Mouse (Mus musculus): ENCODE data around the gene B230104I21Rik. TPM values are rescaled to one million over a fixed set of nuclear protein-coding genes. Genes with fewer than 3 reads are reported as not detected.
A peak's percentile ranks its signal among the peaks of the same experiment; 100 is the strongest.

Gene B230104I21Rik
- total and polyA plus RNA-seq, 2 experiments from 2014 or later = not detected

DNA sequence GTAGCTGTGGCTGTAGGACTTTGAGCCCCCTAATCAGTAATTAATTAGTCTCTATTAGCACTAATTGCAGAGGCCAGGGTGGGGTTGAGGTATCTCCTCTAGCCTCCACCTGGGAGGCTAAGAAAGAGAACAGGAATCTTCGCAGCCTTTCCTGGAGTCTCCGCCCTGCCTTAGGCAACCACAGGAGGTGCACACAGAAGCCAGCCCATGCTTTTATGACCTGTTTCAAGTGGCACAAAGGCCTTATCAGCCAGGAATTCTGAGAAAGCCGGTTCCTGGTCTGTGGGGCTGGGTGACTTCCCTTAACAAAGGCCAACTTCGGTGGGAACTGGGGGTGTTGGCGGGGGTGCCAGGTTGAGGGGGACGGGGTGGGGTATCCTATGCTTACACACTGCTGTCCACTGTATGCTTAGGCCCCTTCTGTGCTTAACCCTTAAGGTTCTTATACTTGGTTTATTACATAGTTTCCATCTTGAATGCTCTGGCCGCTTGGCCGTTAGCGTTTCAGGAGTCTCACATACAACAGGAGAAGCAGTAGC is 23.9 kb downstream of the B230104I21Rik start:
- H3K27me3 ChIP-seq (ENCODE audit: insufficient read depth, low read length) = no peaks in the 10 kb centered on the region
- 81% methylated on average over 9 of the region's 9 CpGs for WGBS

DNA sequence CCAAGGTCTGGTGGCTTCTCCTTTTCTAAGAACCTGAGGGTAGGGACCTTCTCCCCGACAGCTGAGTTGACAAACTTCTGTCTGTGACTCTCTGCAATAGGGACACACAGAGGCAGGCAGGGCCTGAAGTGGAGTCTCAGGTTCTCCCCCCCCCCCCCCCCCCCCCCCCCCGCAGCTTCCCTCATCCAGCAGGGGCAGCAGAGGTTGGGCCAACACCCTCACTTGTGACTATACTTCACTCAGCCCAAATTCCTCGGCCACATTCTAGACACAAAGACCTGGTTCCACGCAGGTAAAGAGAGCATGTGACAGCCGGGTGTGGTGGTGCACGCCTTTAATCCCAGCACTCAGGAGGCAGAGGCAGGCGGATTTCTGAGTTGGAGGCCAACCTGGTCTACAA is 24.5 kb downstream of the B230104I21Rik start:
- H3K4me1 ChIP-seq (ENCODE audit: insufficient read depth, low read length) = no peaks in the 10 kb centered on the region
- 90% methylated on average over 6 of the region's 7 CpGs for WGBS
- no peak overlapping the region for H3K27ac ChIP-seq
- H3K4me2 ChIP-seq (ENCODE audit: low read depth, low read length) = no peak overlapping the region
- no peaks in the 10 kb centered on the region for H3K27me3 ChIP-seq (ENCODE audit: insufficient read depth, low read length)
- no peak for ATAC-seq
- DNase-seq (ENCODE audit: low spot score) = no peak
- H3K9ac ChIP-seq (replicated peaks; ENCODE audit: low read length) = no peak overlapping the region
- H3K9me3 ChIP-seq (ENCODE audit: low read length) = no peaks in the 10 kb centered on the region
- H3K4me3 ChIP-seq (ENCODE audit: low read length) = no peak overlapping the region
- no peak for TF ChIP-seq CTCF (IDR thresholded peaks at IDR 0.05; ENCODE audit: low read depth)
- no peaks in the 10 kb centered on the region for H3K36me3 ChIP-seq (ENCODE audit: insufficient read depth, low read length)

More for the DNA sequence above, 23.9 kb downstream of the B230104I21Rik start:
- Histone ChIP-seq H3K4me1 (ENCODE audit: insufficient read depth, low read length) (no peaks in the 10 kb centered on the region), H3K36me3 (ENCODE audit: insufficient read depth, low read length) (no peaks in the 10 kb centered on the region), H3K27ac (no peak overlapping the region), H3K9me3 (ENCODE audit: low read length) (no peaks in the 10 kb centered on the region), H3K9ac (replicated peaks; ENCODE audit: low read length) (no peak overlapping the region), H3K4me3 (ENCODE audit: low read length) (no peak overlapping the region), H3K4me2 (ENCODE audit: low read depth, low read length) (no peak overlapping the region)
- no peak for DNase-seq (ENCODE audit: low spot score)
- no peak for ATAC-seq
- TF ChIP-seq CTCF (IDR thresholded peaks at IDR 0.05; ENCODE audit: low read depth) = no peak

DNA sequence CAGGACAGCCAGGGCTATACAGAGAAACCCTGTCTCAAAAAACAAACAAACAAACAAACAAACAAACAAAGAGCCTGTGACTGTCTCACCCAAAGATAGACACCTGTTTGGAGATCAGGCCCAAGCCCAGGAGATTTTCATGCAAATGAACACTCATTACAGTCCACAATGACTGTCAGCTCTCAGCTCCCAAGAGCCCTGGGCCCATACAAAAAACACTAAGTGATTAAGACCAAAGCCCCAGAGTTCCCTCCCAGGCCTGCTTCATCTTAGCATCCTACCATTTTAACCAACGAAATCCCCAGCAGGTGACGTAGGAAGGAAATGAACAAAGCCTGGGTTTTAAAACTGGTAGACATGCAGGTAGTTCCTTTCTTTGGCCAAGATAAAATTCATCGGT is 24.9 kb downstream of the B230104I21Rik start:
- no peak for DNase-seq (ENCODE audit: low spot score)

DNA sequence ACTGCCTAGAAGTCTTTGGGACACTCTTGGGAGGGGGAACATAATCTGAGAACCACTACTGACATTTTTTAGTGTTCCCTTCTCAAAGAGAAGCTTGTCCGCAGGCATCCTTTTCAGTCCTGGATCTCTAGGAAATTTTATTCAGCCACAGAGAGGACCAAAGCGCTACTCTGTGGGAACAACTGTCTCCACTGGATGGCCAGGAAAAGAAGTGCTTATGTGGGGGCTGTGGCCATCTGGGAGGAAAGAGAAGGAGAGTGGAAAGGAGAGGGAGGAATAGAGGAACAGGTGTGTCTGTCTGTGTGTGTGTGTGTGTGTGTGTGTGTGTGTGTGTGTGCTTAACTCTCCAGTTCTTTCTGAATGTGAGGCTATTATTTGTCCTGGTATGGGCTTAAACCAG is 28.8 kb downstream of the B230104I21Rik start:
- Histone ChIP-seq H3K4me2 (ENCODE audit: low read depth, low read length) (no peak overlapping the region), H3K36me3 (ENCODE audit: insufficient read depth, low read length) (no peaks in the 10 kb centered on the region), H3K4me3 (ENCODE audit: low read length) (no peak overlapping the region), H3K27ac (no peak overlapping the region), H3K9me3 (ENCODE audit: low read length) (no peaks in the 10 kb centered on the region), H3K9ac (replicated peaks; ENCODE audit: low read length) (no peak overlapping the region), H3K27me3 (ENCODE audit: insufficient read depth, low read length) (0 out of 2 replicates have a peak, but pooled peaks cover 3% of the 10 kb centered on the region), H3K4me1 (ENCODE audit: insufficient read depth, low read length) (no peaks in the 10 kb centered on the region)
- ATAC-seq = no peak
- TF ChIP-seq CTCF (IDR thresholded peaks at IDR 0.05; ENCODE audit: low read depth) = no peak
- WGBS = 87% methylated on average over 2 of the region's 2 CpGs
- no peak for DNase-seq (ENCODE audit: low spot score)

More for the DNA sequence above, 24.9 kb downstream of the B230104I21Rik start:
- Histone ChIP-seq H3K4me2 (ENCODE audit: low read depth, low read length) (no peak overlapping the region), H3K4me3 (ENCODE audit: low read length) (no peak overlapping the region), H3K4me1 (ENCODE audit: insufficient read depth, low read length) (no peaks in the 10 kb centered on the region), H3K9me3 (ENCODE audit: low read length) (no peaks in the 10 kb centered on the region), H3K9ac (replicated peaks; ENCODE audit: low read length) (no peak overlapping the region), H3K27ac (no peak overlapping the region), H3K36me3 (ENCODE audit: insufficient read depth, low read length) (no peaks in the 10 kb centered on the region), H3K27me3 (ENCODE audit: insufficient read depth, low read length) (no peaks in the 10 kb centered on the region)
- no peak for TF ChIP-seq CTCF (IDR thresholded peaks at IDR 0.05; ENCODE audit: low read depth)
- no peak for ATAC-seq
- WGBS = 87% methylated on average over 3 of the region's 3 CpGs

DNA sequence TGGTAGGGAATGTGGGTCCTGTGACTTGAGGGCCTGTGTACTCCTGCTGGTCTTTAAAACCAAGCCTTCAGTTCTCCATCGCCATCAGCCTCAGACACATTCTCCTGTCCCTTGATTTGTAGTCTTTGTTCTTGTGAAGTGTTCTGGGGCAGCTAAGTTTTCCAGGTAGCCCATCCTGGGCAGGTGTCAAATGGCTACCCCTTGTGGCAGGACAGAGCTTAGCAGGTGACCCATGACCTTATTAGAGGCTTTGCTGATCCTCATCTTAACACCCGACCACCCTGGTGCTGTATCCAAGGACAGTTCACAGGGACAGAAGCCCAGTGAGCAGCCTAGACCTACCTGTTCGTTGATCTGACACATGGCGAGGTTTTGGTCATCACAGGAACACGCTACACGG is 30.9 kb downstream of the B230104I21Rik start:
- H3K4me1 ChIP-seq (ENCODE audit: insufficient read depth, low read length) = no peaks in the 10 kb centered on the region
- H3K27me3 ChIP-seq (ENCODE audit: insufficient read depth, low read length) = 0 out of 2 replicates have a peak, but pooled peaks cover 3% of the 10 kb centered on the region
- no peak overlapping the region for H3K27ac ChIP-seq
- no peak for DNase-seq (ENCODE audit: low spot score)
- ATAC-seq = no peak
- H3K4me2 ChIP-seq (ENCODE audit: low read depth, low read length) = no peak overlapping the region
- H3K36me3 ChIP-seq (ENCODE audit: insufficient read depth, low read length) = no peaks in the 10 kb centered on the region
- no peak overlapping the region for H3K9ac ChIP-seq (replicated peaks; ENCODE audit: low read length)
- WGBS = 89% methylated on average over 6 of the region's 6 CpGs
- H3K4me3 ChIP-seq (ENCODE audit: low read length) = no peak overlapping the region
- peak; percentile 21; the same call in 1 of the 2 replicates for TF ChIP-seq CTCF (IDR thresholded peaks at IDR 0.05; ENCODE audit: low read depth)
- no peaks in the 10 kb centered on the region for H3K9me3 ChIP-seq (ENCODE audit: low read length)

DNA sequence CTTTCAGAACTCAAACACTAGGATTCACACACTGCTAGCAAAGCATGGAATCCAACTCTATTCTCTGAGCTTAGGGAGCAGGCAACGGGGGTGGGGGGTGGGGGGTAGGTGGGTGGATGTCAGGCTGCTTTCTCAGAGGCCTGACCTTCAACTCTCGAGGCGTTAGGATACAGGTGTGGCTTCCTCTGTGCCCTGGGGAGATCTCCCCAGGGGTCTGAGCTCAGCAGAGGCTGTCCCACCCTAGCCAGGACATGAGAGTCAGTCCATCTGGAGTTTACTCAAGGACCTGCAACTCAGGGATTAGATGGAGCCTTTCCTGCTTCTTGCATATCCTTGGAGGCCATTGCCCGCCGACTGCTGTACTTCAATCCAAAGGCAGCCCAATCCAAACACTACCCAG is 33.2 kb downstream of the B230104I21Rik start:
- no peak for TF ChIP-seq CTCF (IDR thresholded peaks at IDR 0.05; ENCODE audit: low read depth)
- DNase-seq (ENCODE audit: low spot score) (no peak), ATAC-seq (no peak)
- H3K27ac ChIP-seq = no peak overlapping the region
- no peak overlapping the region for H3K9ac ChIP-seq (replicated peaks; ENCODE audit: low read length)
- no peaks in the 10 kb centered on the region for H3K4me1 ChIP-seq (ENCODE audit: insufficient read depth, low read length)
- no peaks in the 10 kb centered on the region for H3K36me3 ChIP-seq (ENCODE audit: insufficient read depth, low read length)
- H3K4me2 ChIP-seq (ENCODE audit: low read depth, low read length) = no peak overlapping the region
- H3K4me3 ChIP-seq (ENCODE audit: low read length) = no peak overlapping the region
- whole genome bisulfite sequencing = 81% methylated on average over 5 of the region's 5 CpGs
- 0 out of 2 replicates have a peak, but pooled peaks cover 3% of the 10 kb centered on the region for H3K27me3 ChIP-seq (ENCODE audit: insufficient read depth, low read length)
- H3K9me3 ChIP-seq (ENCODE audit: low read length) = no peaks in the 10 kb centered on the region

DNA sequence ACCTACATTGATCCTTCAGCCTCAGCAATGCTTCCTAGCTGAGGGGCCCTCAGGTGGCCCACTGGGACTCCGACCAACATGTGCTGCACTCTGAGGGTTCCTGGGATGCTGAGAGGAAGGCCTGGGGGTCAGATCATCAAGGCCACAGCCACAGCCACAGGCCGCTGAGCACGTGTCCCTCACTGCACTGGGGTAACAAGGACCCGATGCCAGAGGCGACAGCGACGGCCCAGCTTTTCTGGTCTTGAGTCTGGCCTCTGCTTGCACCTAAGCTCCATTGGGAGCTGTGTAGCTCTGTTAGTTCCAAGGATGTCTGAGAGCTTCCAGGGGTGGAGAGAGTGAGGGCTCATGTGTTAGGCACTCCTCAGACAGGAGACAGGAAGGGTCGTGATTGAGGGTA is 34.9 kb downstream of the B230104I21Rik start:
- WGBS = 79% methylated on average over 8 of the region's 8 CpGs
- Histone ChIP-seq H3K36me3 (ENCODE audit: insufficient read depth, low read length) (no peaks in the 10 kb centered on the region), H3K27me3 (ENCODE audit: insufficient read depth, low read length) (0 out of 2 replicates have a peak, but pooled peaks cover 3% of the 10 kb centered on the region), H3K4me1 (ENCODE audit: insufficient read depth, low read length) (no peaks in the 10 kb centered on the region), H3K9me3 (ENCODE audit: low read length) (no peaks in the 10 kb centered on the region), H3K4me2 (ENCODE audit: low read depth, low read length) (no peak overlapping the region), H3K9ac (replicated peaks; ENCODE audit: low read length) (no peak overlapping the region), H3K27ac (no peak overlapping the region), H3K4me3 (ENCODE audit: low read length) (no peak overlapping the region)
- DNase-seq (ENCODE audit: low spot score) (no peak), ATAC-seq (no peak)
- TF ChIP-seq CTCF (IDR thresholded peaks at IDR 0.05; ENCODE audit: low read depth) = no peak
